Mouse (Mus musculus): Measurements from ENCODE around the gene Xrn1.

- no peak for TF ChIP-seq CTCF (IDR thresholded peaks at IDR 0.05; ENCODE audit: borderline replicate concordance, insufficient read depth, low read length)
- no peak for TF ChIP-seq POLR2A (IDR thresholded peaks at IDR 0.05; ENCODE audit: low read depth, low read length)
Measured at GRCm38 (mm10) chr9:96067507-96067906, 112.9 kb downstream of the Xrn1 start.
